Mouse (Mus musculus) cerebellum, adult 9-10 months (tissue): ENCODE results near the gene Ago3.

Experiments used
- DNase-seq: peaks from one replicate; pipeline ENCODE4 v3.0.0; 2022

Gene Ago3

DNA sequence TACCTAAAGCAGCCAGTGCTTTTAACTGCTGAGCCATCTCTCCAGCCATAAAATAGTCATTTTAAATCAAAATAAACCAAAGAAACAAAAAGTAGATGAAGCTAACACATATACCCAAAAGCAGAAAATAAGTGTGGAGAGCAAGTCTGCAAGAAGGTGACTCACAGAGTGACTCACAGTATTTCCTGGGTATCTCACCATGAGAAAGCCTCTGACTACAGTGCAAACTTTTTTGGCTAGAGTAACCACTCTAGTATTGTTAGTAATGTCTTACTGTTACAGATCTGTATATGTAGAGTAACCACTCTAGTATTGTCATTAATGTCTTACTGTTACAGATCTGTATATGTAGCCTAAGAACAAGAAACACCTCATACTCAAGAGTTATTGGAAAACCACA, 13.6 kb downstream of the Ago3 start:
- DNase-seq = no peak

- no peak for DNase-seq
These were observed 16.8 kb downstream of the Ago3 start for GRCm38 (mm10) chr4:126412526-126412925.

GRCm38 (mm10) chr4:126371497-126371896, 57.9 kb downstream of the Ago3 start:
- DNase-seq = no peak

- no peak for DNase-seq
These were observed 69.3 kb downstream of the Ago3 start for GRCm38 (mm10) chr4:126360069-126360468.

GRCm38 (mm10) chr4:126343451-126343850, 85.9 kb downstream of the Ago3 start:
- DNase-seq = no peak

GRCm38 (mm10) chr4:126339461-126339860, 89.9 kb downstream of the Ago3 start:
- DNase-seq = no peak

GRCm38 (mm10) chr4:126332358-126332757, 97.0 kb downstream of the Ago3 start:
- no peak for DNase-seq

DNA sequence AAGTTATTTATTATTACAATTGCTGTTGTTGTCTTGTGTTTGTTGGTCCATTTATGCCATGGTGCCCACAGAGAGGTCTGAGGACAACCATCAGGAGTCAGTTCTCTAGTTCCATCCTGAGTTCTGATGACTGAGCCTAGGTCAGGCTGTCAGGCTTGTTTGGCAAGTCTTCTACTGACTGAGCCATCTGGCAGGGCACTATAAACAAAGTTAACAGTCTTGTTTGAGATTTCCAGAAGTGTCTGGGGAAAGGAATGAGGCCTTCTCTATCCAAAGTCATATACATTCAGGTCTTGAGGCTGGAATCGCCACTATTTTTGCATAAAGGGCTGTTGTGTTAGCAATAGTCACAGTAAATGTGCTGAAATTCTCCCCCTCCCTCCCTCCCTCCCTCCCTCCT, 97.6 kb downstream of the Ago3 start:
- DNase-seq = no peak

- no peak for DNase-seq
These were observed 99.1 kb downstream of the Ago3 start for GRCm38 (mm10) chr4:126330295-126330694.

DNA sequence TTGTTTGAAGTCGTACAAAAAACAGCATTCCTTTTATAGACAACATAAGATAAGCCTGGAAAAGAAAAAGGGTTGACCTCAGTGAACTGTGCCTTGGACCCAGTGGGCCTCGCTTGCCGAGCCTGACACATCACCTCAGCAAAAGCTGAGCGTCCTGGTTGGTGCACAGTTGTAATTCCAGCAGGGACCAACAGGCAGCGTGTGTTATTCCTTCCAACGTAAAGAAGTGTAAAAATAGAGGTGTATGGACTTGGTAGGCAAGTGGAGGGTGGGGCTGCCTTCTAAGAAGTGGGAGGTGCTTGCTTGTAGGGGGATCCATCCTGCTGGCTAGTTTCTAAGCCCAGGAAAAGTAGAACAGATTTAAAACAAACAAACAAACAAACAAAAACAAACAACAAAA, 103.3 kb downstream of the Ago3 start:
- DNase-seq = no peak

GRCm38 (mm10) chr4:126325281-126325861, 104.0 kb downstream of the Ago3 start, which contains the start of gene Tekt2:
Gene Tekt2 (minus strand): TSS chr4:126325688.
- peak; percentile 19 for DNase-seq

DNA sequence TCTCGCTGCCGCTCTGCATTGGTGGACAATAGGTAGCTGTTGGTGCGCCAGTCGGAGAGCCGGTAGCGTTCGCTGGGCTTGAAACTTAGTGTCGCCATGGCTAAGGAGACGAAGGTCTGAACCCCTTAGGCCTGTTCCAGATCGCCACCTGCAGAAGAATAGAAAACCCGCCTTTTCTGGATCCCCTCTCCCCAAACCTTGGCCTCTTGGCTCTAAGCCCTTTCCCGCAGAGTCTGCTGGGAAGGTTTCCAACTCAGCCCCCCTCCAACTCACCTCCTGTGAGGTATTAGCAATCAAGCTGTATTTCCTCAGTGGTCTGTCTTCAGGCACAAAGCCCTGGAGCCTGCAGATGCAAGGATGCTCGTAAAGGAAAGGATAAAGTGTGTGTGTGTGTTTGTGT, 104.5 kb downstream of the Ago3 start:
- peak; percentile 13 for DNase-seq

DNA sequence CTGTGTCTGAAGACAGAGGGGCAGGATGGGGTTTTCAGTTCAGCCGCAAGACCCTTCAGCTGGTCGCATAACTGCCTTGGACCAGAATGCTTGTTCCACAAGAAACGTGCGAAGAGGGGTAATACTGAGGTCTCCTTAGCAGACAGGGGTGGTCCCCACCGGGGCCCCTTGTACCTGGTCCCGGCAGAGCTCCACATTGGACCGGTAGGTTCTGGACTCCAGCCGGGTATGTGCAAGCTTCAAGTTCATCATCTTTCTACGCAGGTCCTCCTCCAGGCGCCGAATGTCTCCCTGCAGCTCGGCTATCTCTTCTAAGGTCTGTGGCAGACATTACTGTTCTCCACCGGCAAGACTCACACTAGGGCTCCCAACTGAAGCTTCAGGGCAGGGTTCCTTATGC, 106.7 kb downstream of the Ago3 start:
- peak; percentile 48 for DNase-seq

GRCm38 (mm10) chr4:126321854-126322511, 107.4 kb downstream of the Ago3 start:
- no peak for DNase-seq

DNA sequence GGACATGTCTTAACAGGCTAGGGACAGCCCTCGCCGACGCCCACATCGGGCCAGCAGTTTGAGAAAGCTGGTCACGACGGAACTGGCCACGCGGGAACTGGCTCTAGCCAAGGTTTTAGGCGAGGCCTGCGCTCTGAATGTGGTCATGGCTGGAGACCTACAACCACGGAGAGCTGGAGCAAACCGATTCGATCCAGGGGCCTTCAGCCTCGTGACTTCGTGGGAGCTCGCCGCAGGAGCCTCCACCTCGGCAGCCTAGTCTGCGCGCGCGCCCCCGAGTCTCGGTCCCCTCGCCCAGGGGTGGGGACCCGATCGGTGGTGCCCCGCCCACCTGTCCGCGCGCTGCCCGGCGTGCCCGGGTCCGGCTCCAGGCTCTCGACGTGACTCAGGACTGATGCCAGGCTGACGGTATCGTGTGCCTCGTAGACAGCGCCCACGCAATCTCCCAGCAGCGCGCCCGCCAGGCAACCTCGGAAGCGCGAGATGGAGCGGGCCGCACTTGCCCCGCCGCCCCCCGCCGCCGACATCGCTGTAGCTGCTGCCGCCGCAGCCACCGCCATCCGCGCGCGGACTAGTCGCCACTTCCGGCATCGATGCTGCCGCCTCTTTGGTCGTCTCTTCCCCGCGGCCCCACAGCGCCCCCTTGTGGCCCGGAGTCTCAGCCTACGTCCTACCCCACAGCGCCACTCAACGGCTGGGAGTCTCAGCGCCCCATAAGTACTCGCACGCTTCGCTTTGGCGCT, 108.1 kb downstream of the Ago3 start, which contains the start of gene Adprhl2:
TSS of gene Adprhl2 (minus strand) at position 593 of the 743 bp plus-strand sequence.
- peak; percentile 98 for DNase-seq

DNA sequence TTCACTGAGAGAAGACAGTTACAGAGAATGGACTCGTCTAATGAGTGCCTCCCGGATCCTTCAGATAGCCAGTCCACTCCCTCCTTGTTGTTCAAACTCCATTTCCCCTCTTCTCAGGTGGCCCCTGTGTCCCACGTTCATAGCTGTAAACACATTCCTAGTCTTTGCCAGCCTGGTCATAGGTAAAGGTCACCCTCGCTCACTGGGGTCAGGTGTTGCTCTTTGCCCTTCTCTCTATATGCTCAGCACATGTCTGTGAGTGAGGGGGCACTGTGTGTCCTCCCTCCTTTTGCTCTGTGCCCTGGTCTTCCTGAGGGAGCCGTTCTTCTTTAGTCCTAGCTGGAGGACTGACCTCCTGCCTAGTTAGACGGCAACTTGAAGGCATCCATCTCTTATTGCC, 109.5 kb downstream of the Ago3 start:
- DNase-seq = peak; percentile 16

DNA sequence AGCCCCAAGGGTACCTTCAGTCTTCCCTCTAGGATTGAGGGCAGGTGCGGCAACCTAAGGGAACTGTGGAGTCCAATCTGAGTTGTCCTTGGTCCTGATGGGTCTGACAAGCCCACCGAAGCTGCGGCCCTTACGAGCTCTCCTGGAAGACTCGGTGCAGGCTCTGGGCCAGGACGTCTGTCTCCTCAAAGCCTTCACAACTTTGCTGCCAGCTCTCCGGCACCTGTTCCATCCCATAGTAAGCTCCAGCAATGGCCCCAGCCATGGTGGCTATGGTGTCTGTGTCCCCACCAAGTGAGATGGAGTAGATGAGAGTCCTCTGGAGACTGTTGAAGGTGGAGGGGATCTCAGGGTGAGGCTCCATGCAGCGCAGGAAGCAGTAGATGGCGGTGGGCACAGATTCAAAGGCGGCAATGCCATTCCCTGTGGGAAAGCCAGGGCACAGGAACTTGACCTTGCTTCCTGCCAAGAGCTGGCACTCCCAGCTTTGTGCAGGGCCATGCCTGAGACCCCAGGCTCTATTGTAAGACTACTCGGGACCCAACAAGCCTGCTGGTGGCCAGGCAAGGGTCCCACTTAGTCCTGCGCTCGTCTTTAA, 112.8 kb downstream of the Ago3 start:
- peak; percentile 41 for DNase-seq

DNA sequence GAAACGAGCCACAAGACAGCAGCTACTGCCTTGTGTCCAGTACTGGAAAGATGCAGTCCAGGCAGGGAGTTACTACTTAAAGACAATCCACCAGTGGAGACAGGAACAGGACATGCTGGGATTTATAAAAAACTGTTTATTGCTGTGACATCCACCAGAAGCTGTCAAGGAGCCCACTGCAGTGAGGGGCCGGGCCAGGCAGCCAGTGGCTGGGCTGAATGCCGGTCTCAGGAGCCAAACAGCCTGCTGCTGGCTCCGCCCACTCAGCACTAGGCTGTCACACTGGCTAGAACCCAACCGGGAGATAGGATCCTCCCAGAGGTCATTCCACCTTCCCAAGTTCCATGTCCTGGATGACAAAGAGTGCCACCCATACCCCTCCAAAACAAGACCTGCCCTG, 113.4 kb downstream of the Ago3 start:
- DNase-seq = peak; percentile 26

GRCm38 (mm10) chr4:126314393-126314792, 115.0 kb downstream of the Ago3 start:
- DNase-seq = no peak

DNA sequence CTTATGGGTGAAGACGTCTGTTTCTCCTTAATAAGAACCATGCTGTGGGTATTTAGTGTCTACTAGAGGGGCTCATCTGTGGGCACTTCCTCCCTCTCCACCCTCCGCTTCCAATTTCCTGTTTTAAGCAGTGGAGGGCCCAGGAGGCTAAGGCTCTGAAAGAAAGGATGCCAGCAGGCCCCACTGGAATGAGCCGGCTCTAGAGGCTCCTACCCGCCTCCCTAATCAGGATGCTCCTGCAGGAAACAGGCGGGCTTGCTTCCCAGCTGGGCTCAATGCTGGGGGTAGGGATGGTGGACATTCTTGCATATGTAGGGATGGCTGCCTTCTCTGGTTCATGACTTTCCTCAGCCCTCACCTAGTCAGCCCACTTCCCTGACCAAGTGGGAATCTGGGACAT, 116.2 kb downstream of the Ago3 start:
- DNase-seq = no peak

DNA sequence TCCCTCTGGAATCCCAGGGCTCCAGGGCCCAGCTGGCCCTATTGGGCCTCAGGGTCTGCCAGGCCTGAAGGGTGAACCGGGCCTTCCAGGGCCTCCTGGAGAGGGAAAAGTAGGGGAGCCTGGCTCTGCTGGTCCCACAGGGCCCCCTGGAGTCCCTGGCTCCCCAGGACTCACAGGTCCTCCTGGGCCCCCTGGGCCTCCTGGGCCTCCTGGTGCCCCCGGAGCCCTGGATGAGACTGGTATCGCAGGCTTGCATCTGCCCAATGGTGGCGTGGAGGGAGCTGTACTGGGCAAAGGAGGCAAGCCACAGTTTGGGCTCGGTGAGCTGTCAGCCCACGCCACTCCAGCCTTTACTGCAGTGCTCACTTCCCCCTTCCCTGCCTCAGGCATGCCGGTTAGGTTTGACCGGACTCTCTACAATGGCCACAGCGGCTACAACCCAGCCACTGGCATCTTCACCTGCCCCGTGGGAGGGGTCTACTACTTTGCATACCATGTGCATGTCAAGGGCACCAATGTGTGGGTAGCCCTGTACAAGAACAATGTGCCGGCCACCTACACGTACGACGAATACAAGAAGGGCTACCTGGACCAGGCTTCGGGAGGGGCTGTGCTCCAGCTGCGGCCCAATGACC, 117.7 kb downstream of the Ago3 start:
- peak; percentile 39 for DNase-seq

GRCm38 (mm10) chr4:126310344-126310743, 119.0 kb downstream of the Ago3 start:
- peak; percentile 36 for DNase-seq

DNA sequence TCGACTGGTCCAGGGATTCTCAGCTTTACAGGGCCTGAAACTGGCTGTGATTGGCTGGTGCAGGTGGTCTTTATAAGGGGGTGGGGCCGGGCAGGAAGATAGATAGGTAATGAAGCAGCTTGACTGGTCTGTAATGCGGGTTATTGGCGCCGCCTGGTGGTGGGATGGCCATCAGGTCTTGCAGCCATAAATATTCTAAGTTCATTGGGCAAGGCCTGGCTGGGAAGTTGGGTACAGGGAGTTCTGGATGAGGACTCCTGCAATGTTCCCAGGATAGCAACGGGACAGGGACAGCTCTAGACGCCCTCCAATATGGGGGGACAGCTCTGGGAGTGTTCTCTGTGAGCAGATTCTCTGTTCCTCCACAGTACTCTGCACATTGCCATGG, 119.4 kb downstream of the Ago3 start:
- DNase-seq = peak; percentile 97
